Mouse (Mus musculus) spleen, embryonic (tissue): ENCODE results near the gene Lrrc23.

Source experiments
- CTCF ChIA-PET: fragments of 350-600 bp; sonication (Branson Sonifier 250); formaldehyde crosslinking; loops from one replicate; lab custom pipeline; 2022; lab: Charles Lee

The Lrrc23 gene

DNA sequence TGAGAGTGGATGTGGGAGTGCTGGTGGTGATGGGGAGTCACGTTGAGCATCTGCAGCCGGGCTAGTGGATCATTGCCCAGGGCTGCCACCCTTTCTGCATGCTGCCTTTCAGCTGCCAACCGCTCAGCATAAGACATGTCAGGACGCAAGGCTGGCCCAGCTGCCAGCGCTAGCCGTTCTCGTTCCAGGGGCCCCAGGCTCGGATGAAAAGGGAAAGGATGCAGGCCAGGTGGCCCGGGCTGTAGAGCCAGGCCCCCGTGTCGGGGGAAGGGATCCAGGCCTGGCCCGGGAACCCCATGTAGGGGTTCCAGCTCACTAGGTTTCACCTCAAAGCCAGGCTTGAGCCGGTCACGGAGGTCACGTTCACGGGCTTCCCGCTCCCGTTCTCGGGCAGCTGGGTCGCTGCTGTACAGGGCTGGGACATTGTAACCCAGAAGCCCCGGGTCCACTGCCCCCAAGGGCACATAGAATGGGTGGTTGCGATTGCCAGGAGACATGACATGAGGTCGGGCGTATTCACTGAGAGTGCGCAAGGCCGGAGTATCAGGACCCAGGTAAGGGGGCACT is 34.7 kb downstream of the Lrrc23 start:
- CTCF ChIA-PET, result interaction anchor here (0.9 to 1.2 kb wide), 2 partner anchors 14 to 33 kb away, joined by 3 read pairs; partner anchors contain the start of genes Emg1 and Phb2

DNA sequence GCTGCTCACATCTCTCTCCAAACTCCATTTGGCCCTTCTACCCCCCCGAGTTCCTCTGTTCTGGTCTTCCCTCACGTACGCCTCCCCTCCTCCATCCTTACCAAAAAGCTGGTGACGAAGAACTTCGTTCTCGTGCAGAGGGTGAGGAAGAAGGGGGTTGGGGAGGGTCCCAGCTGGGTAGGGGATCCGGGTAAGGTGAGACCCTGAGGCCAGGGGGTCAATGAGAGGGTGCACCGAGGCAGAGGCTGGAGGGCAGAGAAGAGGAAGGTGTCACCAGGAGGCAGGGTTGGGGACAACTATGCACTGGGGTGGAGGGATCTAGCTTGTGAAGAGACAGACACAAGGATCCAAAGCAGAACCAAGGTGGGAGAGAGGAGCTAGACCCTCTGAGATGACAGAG is 35.9 kb downstream of the Lrrc23 start:
- CTCF ChIA-PET, result interaction anchor here (0.6 to 1.0 kb wide), 2 partner anchors 16 to 266 kb away, joined by 3 to 7 read pairs; no protein-coding TSS in a partner anchor

DNA sequence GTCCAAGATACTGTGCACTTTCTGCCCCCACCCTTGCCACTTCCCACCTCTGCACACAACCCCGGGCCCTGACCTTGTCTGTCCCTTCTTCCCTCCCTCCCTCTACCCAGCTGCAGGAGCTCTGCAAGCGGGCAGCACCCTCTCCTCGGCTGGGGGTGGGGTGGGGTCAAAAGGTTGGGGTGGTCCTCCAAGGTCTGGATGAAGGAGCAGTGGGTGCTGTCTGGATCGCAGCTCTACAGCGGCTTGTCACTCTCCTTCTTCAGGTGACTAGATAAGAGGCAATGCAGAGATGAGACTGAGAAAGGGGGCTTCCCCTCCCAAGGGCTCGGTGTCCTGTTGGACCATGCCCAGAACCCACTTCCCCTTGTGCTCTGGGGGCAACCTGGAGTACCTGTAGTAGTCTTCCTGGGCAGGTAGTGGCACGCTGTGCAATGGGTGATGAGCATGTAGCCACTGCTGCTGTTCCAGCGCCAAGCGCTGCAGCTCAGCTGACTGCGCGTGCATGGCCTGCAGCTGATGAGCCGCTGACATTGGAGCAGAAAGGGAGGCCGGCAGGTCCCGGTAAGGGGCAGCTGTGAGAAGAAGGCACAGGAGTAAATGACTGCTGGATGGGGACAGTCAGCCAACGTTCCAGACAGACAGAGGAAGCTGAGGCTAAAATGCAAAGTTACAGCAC is 36.5 kb downstream of the Lrrc23 start:
- CTCF ChIA-PET, result interaction anchor here (0.6 to 3.8 kb wide), 3 partner anchors 16 to 267 kb away, joined by 3 to 22 read pairs (median 7); no protein-coding TSS in a partner anchor

DNA sequence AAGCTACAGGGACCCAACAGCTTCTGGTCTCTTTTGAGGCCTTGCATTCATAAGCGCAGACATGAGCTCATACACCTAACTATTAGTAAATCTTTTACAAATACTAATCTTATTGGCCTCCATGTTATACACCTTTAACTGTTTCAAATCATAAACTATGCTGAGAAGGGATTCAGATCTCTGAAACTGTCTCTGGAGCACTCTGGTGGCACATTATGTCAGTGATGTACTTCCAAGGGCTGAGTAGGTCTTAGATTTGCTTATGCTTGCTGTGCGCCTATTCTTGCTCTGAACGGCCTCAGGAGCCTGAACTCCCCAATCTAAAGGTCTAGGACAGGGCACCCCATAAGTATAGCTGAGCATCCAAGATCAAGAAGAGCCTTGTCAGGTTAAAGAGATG is 37.7 kb downstream of the Lrrc23 start:
- CTCF ChIA-PET, result interaction anchor here (1.3 to 3.8 kb wide), 2 partner anchors 16 to 26 kb away, joined by 4 to 22 read pairs; no protein-coding TSS in a partner anchor

DNA sequence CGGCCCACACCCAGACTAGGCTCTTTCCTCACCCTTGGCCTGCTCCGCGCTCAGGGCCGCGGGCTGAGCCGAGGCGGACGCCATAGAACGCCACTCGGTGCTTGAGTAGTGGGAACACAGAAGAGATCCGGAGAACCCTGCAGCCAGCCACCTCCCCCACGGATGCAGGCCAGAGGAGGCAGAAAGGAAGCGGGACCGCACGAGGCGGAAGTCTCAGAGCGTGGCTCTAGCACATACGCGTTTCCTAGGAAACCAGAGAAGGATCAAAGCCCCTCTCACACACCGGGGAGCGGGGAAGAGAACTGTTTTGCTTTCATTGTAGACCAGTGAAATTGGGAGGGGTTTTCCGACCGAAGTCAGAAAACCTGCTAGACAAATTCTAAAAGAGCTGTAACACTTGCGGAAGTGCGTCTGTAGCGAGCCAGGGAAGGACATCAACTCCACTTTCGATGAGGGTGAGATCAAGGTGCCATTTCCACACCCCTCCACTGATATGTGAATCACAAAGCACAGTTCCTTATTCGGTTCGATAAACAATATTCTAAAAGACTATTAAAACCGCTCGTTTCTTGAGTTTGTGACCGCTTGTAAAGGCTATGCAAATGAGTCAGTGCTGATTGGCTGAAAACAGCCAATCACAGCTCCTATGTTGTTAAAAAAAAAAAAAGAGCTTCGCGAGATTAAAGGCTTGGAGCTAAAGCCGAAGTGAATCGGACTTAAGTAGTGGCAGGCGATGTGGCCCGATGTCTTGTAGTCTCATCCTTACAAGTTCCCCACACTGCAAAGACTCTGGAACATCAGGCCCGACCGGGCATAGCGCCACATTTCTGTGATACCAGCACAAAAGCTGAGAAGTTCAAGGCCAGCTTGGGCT is 38.4 kb downstream of the Lrrc23 start, which contains the start of gene Grcc10:
Grcc10 (minus strand) TSS at position 487 of the 874 bp plus-strand sequence.
- CTCF ChIA-PET, result interaction anchor here (1.0 to 3.8 kb wide), 4 partner anchors 16 to 38 kb away, joined by 3 to 22 read pairs (median 4); no protein-coding TSS in a partner anchor

DNA sequence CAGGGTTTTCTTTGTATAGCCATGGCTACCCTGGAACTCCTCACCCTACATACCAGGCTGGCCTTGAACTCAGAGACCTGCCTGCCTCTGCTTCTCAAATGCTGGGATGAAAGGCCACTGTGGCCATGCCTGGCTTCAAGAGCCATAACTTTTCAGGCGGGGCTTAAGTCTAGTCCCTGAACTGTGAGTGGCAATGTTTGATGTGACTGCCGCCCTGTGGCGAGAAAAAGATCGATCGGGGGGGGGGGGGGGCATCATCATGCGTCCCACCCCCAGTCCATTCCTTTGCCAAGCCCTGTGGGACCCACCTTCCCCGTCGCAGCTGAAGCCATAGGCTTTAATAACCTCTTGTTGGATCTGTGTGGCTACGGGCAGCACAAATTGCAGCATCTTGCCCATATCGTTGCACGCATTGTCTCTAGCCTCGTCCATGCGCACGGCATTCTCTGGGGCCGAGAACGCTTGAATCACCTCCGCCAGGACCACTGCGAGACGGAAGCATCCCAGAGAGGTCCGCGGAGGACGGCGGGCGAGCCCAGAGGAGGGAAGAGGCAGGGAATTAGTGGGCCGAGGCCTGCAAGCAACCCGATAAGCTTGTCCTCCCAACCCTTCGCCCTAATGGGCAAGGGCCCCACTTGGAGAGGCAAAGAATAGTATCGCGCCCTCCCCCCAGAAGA is 39.2 kb downstream of the Lrrc23 start:
- CTCF ChIA-PET, result interaction anchor here (1.0 to 3.8 kb wide), 3 partner anchors 17 to 37 kb away, joined by 3 to 22 read pairs (median 4); no protein-coding TSS in a partner anchor

DNA sequence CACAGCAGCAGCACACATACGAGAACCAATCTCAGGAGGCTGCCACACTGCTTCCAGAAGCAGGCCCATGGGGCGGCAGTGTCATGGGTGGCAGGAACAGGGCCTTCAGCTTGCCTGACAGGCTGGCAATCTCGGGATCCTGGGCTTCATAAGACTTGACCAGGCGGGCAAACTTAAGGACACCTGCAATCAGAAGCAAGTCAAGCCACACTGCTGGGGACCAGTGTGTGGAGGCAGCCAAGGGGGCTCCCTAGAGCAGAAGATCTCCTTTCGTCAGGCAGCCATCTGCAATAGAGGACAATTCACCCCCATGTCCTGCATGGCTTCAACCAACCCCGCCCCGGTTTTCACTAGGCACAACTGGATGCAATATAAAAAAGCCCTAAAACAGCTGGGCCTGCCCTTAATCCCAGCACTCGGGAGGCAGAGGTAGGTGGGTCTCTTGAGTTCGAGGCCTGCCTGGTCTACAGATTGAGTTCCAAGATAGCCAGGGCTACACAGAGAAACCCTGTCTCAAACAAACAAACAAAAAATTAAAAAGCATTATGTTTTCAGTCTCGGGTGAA is 40.2 kb downstream of the Lrrc23 start:
- CTCF ChIA-PET, result interaction anchor here (0.5 to 3.8 kb wide), 2 partner anchors 23 to 169 kb away, joined by 3 to 22 read pairs; no protein-coding TSS in a partner anchor

DNA sequence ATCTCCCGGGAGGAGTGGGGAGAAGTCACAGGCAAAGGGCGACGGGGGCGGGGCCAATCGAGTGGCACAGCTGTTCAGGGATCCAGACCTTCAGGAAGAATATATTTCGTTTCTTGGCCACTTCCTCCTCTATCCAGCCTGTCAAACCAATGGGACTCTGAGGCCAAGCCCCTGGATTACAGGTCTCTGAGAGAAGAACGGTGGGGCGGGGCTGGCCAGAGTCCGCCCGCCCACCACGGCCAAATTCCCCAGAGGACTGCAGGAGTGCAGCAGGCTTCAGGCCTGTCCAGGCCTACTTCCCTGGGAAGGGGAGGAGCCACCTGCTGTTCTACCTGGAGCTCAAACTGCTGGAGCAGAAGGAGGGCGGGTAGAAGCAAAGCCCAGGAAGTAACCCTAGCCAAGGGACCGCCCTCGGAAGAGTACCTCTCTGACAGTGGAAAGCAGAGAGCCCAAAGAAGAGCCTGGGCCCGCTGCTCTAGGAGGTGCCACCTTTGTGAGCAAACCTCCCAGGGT is 41.0 kb downstream of the Lrrc23 start, which contains the start of gene Ptpn6:
Ptpn6 (minus strand) TSS at position 204 of the 513 bp plus-strand sequence.
- CTCF ChIA-PET, result interaction anchor here (0.5 to 1.0 kb wide), 2 partner anchors 10 to 169 kb away, joined by 3 to 4 read pairs; no protein-coding TSS in a partner anchor

DNA sequence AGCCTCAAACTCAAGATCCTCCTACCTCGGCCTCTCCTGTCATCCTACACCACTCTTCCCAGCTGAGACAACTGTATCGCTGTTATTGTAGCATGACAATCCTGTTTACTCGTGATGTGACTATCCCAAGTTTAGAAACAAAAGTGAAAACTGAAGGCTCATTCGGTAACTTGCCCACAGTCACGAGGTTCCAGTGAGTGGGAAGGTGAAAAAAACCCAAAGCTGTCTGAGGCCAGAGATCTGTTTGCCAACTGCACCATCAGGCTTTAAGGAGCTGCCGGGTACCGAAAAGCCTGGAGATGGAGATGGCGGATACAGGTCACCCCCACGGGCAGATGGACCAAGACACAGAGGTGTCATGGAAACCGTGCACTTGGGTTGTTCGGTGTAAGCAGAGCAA is 42.5 kb downstream of the Lrrc23 start:
- CTCF ChIA-PET, result no interaction called here

DNA sequence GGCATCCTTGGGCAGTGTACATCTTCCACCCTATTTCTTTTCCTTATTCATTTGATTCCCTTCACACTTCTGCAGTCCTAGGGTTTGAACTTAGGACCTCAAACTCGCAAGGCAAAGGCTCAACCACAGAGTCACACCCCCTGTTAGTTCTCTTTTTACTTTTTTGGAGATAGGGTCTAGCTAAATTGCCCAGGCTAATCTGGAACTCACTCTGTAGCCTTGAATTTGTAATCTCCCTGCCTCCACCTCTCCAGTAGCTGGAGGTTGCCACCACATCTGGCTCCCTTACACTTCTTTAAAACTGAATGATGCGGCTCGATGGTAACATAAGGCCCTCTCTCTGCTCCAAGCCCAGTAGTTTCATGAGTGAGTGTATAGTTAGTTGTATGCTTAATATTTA is 45.1 kb downstream of the Lrrc23 start:
- CTCF ChIA-PET, result no interaction called here

DNA sequence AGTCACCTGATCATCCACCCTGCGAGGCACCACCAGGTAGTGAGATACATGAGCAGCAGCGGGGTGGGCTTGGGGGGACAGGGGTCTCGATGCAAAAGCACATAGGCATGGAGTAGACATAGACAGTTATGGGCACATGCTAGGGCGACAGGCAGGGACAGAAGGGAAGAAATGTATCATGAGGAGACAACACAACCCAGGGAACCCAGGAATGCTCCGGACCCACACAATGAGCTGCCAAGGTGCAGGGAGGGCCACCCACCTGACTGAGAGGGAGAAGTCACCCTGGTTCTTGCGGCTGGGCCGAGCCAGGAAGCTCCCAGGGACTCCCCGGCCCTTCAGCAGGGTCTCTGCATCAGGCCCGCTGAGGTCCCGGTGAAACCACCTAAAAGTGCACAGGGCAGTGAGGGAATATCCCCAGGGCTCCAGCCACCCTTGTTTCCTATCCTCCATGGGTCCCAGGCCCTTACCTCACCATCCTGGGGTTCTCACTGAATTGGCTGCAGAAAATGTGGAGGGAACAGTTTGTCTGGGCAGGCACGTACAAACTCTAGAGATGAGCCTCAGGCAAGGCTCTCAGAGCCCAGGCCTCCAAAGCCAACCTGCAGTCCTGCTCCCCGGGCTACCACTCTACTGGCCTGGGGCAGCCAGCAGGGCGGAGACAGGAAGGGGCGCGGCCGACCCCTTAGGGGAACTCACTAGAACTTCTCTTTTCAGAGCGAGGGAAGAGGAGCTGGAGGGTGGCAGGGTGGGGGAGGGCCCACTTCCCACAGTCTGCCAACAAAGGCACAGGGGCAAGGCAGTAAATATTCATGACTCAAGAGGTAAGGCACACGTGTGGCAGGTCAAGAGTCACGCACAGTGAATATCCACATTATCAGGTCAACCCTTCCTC is 46.8 kb downstream of the Lrrc23 start:
- CTCF ChIA-PET, result interaction anchor here (1.4 kb wide), 1 partner anchor 16 kb away, joined by 3 read pairs; no protein-coding TSS in a partner anchor

DNA sequence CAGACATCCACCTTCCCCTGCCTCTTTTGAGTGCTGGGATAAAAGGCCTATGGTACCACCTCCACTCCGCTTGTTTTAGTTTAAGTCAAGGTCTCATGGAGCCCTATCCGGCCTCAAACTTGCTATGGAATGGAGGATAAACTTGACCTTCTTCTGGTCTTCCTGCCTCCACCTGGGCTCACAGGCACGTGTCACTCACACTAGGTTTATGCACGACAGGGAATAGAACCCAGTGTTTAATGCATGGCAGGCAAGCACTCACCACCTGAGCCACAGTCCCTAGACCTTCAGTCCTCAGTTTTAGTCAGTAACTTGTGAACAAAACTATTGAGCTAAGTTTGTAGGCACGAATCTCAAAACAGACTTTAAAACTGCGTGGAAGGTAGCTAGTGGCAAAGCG is 48.5 kb downstream of the Lrrc23 start:
- CTCF ChIA-PET, result interaction anchor here (1.1 kb wide), 1 partner anchor 14 kb away, joined by 6 read pairs; no protein-coding TSS in a partner anchor

DNA sequence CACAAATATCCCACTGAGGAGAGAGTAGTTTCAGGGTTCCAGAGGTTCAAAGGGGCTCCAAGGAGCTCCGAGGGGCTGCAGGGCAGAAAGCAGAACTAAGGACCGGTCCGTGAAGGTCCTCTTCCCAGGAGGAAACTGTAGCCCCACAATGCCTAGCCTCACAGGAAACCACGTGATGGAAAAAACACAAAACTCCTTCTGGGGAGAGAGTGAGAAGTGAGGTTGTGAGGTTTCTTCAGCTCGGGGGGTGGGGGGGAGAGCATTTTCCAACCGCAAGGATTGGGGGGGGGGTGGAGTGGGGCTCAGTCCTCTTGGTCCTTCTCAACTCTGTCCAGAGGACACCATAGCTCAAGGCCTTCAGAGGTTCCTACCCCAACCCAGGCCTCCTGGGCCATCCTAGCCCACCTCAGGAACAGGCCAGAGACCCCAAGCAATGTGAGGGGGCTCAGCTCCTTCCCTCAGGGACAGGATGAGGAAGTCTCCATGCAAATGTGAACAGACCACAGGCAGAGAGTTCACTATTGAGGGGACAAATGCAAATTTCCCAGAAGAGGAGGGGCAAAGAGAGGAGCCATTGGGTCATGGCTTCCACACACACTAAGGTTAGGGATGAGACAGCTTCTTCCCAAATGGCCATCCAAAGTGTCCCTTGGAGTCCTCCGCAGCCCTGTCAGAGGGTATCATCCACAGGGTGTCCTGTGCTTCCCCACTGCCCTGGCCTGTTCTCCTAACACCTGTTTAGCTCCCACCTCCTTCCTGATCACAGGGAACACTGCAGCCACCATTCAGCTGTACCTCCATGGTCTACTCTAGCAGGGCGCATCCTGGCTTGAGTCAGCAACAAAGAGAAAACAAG is 49.4 kb downstream of the Lrrc23 start:
- CTCF ChIA-PET, result interaction anchor here (0.6 to 1.8 kb wide), 4 partner anchors 11 to 79 kb away, joined by 3 to 9 read pairs (median 4); no protein-coding TSS in a partner anchor

DNA sequence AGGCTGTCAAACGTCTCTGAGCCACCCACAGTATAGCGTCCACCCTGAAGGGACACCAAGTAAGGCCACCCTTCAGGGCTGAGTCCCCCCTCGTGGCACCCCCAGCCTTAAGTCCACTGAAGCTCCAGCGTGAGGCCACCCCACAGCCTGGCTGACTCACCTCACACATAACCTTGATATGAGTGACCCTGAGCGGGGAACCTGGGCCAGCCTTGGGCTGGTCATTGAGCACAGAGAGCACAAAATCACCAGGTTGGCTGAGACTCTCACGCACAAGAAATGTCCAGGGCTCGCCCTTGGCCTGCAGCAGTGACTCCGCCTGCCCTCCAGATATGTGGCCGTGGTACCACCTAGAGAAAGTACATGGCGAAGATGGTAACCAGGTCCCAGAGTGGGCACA is 50.9 kb downstream of the Lrrc23 start:
- CTCF ChIA-PET, result interaction anchor here (0.9 to 1.8 kb wide), 2 partner anchors 9 to 10 kb away, joined by 4 to 9 read pairs; partner anchors contain the start of gene Ptpn6

DNA sequence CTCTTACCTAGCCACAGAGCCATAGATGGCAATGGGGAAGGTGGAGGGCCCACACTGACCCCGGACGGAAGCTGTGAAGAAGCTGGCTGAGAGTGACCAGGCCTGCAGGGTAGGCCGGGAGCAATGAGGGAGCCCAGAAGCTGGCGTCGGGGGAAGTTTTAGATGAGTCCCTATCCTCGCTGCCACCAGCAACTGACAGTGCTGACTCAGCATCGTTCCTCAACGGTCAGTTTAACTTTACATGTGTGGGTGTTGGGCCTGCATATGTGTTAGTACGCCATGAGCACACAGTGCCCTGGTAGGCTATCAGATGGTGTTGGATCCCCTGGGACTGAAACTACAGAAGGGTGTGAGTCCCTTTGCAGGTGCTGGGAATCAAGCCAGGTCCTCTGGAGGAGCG is 55.1 kb downstream of the Lrrc23 start:
- CTCF ChIA-PET, result interaction anchor here (1.1 to 1.5 kb wide), 2 partner anchors 9 to 32 kb away, joined by 5 to 9 read pairs; partner anchors contain the start of genes Atn1 and Gm45234

DNA sequence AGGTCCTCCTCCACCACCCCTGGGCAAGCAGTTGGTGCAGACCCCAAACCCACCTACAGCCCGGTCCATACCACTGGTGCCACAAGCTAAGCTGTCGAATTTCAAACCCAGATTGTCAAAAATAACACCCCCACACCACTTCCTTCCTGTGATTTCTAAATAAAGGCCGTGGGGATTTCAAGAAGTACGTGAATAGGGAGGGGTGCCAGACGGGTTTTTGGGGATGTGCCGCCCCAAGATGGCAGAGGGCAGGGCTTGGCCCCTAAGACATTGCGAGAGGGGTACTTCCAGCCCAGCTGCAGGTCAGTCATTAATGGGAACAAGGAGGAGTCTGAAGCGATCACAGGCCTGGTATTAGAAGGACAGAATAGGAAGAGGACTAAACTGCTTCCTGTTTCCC is 56.0 kb downstream of the Lrrc23 start:
- CTCF ChIA-PET, result interaction anchor here (1.5 kb wide), 1 partner anchor 8 kb away, joined by 5 read pairs; no protein-coding TSS in a partner anchor

DNA sequence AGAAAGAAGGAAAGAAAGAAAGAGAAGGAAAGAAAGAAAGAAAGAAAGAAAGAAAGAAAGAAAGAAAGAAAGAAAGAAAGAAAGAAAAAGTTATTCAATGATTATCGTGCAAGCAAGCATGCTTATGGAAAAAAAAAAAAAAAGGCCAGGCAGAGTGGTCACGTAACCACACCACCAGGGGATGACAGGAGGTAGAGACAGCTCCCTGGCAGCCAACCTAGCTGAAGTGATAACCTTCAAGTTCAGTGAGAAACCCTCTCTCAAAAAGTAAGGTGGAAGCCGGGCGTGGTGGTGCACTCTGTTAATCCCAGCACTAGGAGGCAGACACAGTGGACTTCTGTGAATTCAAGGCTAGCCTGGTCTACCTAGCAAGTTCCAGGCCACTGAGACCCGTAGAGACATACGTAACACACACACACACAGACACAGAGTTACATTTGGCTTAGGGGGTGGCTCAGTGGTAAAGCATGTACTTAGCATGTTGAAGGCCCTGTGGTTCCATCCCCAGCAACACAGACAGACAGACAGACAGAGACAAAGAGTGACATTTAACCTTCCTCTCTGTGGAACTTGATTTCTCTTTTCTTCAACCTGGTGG is 56.6 kb downstream of the Lrrc23 start:
- CTCF ChIA-PET, result interaction anchor here (0.7 kb wide), 1 partner anchor 568 kb away, joined by 3 read pairs; no protein-coding TSS in a partner anchor
